Mouse (Mus musculus) ES-Bruce4 (cell line): ENCODE data around the gene Wdr18. TPM values are rescaled to one million over a fixed set of nuclear protein-coding genes. Genes with fewer than 3 reads are reported as not detected.
A peak's percentile ranks its signal among the peaks of the same experiment; 100 is the strongest.

Source experiments
- H3K27ac ChIP-seq: 2 replicates; pipeline ENCODE4 v1.5.1; 2012; ENCODE audit warnings: low read length, inconsistent platforms; ENCODE audit not compliant: insufficient read depth
- H3K27me3 ChIP-seq: 2 replicates; pipeline ENCODE4 v1.6.1; 2012; ENCODE audit warnings: mild to moderate bottlenecking, low read length, inconsistent platforms; ENCODE audit not compliant: control insufficient read depth, poor library complexity, insufficient read depth, severe bottlenecking
- H3K36me3 ChIP-seq: 2 replicates; pipeline ENCODE4 v1.6.1; 2012; ENCODE audit warnings: inconsistent platforms, mild to moderate bottlenecking, low read length, moderate library complexity; ENCODE audit not compliant: control insufficient read depth, poor library complexity, insufficient read depth, severe bottlenecking
- H3K4me1 ChIP-seq: one replicate; pipeline ENCODE4 v1.8.1; 2011; ENCODE audit warnings: low read length; ENCODE audit not compliant: control insufficient read depth, insufficient read depth
- H3K4me3 ChIP-seq: 2 replicates; pipeline ENCODE4 v1.5.1; 2011; ENCODE audit warnings: low read depth, mild to moderate bottlenecking, low read length
- H3K9ac ChIP-seq: 2 replicates; pipeline ENCODE4 v1.6.1; 2012; ENCODE audit warnings: low read depth, mild to moderate bottlenecking, inconsistent platforms; ENCODE audit not compliant: poor library complexity, severe bottlenecking
- H3K9me3 ChIP-seq: replicated peaks from 2 replicates; pipeline ENCODE4 v1.6.1; 2012; ENCODE audit warnings: mild to moderate bottlenecking, low read length, inconsistent platforms; ENCODE audit not compliant: control insufficient read depth, poor library complexity, insufficient read depth, severe bottlenecking
- CTCF ChIP-seq: IDR thresholded peaks from one replicate; pipeline ENCODE4 v1.8.1; 2011; ENCODE audit warnings: low read depth, low read length
- EP300 ChIP-seq: IDR thresholded peaks from 2 replicates; pipeline ENCODE4 v1.6.1; 2011; ENCODE audit warnings: low read depth, low read length; ENCODE audit not compliant: insufficient read depth
- POLR2A ChIP-seq: IDR thresholded peaks from one replicate; pipeline ENCODE4 v1.8.1; 2011; ENCODE audit warnings: low read length; ENCODE audit not compliant: insufficient read depth
- polyA plus RNA-seq: library from polyadenylated mRNA; stranded (reverse); fragments of >200 nt; gene quantifications from 2 replicates; pipeline ENCODE4 v1.2.4, GENCODE M21; 2011; ENCODE audit warnings: low read depth; ENCODE audit not compliant: missing spikeins, insufficient read depth, insufficient read length

The Wdr18 gene
- polyA plus RNA-seq, 1 experiment = 55.3 TPM

- no peak overlapping the region for H3K4me3 ChIP-seq
- no peaks in the 10 kb centered on the region for H3K27me3 ChIP-seq
- H3K4me1 ChIP-seq = no peaks in the 10 kb centered on the region
- no peak overlapping the region for H3K27ac ChIP-seq
- no peaks in the 10 kb centered on the region for H3K36me3 ChIP-seq
- no peak overlapping the region for H3K9ac ChIP-seq
- TF ChIP-seq POLR2A (no peak), EP300 (no peak), CTCF (no peak)
- H3K9me3 ChIP-seq = no peaks in the 10 kb centered on the region
Observed at GRCm38 (mm10) chr10:79931797-79932196, 28.2 kb upstream of the Wdr18 start.

GRCm38 (mm10) chr10:79932736-79933135 lies 27.2 kb upstream of the Wdr18 start:
- H3K27me3 ChIP-seq = no peaks in the 10 kb centered on the region
- no peaks in the 10 kb centered on the region for H3K4me1 ChIP-seq
- TF ChIP-seq POLR2A (no peak), CTCF (no peak), EP300 (no peak)
- H3K4me3 ChIP-seq = no peak overlapping the region
- H3K36me3 ChIP-seq = no peaks in the 10 kb centered on the region
- H3K27ac ChIP-seq = no peak overlapping the region
- H3K9ac ChIP-seq = no peak overlapping the region
- no peaks in the 10 kb centered on the region for H3K9me3 ChIP-seq

- TF ChIP-seq CTCF (no peak), POLR2A (no peak), EP300 (no peak)
- H3K27ac ChIP-seq = no peak overlapping the region
- H3K9me3 ChIP-seq = no peaks in the 10 kb centered on the region
- H3K4me3 ChIP-seq = no peak overlapping the region
- no peaks in the 10 kb centered on the region for H3K27me3 ChIP-seq
- no peak overlapping the region for H3K9ac ChIP-seq
- no peaks in the 10 kb centered on the region for H3K36me3 ChIP-seq
- no peaks in the 10 kb centered on the region for H3K4me1 ChIP-seq
Observed at GRCm38 (mm10) chr10:79933145-79933679, 26.7 kb upstream of the Wdr18 start.

DNA sequence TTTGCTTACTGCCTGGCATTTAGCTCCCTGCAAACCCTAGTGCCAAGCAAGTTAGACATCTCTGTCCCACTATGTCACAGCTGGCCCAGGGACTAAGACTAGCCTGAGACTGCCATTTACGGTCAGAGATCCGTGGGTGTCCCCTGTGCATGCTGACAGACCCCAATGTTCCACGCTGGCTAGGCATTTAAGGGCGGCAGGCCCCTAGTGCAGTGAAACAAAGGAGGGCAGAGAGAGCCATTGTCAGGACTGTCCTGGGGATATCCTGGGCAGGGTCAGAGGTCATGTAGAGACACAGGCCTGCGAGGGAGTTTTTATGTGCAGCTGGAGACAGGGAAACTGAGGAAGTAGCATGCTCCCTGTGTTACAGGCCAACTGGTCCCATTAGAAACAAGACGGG lies 26.1 kb upstream of the Wdr18 start:
- no peaks in the 10 kb centered on the region for H3K4me1 ChIP-seq
- H3K27me3 ChIP-seq = no peaks in the 10 kb centered on the region
- TF ChIP-seq EP300 (no peak), POLR2A (no peak), CTCF (no peak)
- H3K27ac ChIP-seq = no peak overlapping the region
- no peak overlapping the region for H3K9ac ChIP-seq
- no peak overlapping the region for H3K4me3 ChIP-seq
- no peaks in the 10 kb centered on the region for H3K36me3 ChIP-seq
- H3K9me3 ChIP-seq = no peaks in the 10 kb centered on the region

DNA sequence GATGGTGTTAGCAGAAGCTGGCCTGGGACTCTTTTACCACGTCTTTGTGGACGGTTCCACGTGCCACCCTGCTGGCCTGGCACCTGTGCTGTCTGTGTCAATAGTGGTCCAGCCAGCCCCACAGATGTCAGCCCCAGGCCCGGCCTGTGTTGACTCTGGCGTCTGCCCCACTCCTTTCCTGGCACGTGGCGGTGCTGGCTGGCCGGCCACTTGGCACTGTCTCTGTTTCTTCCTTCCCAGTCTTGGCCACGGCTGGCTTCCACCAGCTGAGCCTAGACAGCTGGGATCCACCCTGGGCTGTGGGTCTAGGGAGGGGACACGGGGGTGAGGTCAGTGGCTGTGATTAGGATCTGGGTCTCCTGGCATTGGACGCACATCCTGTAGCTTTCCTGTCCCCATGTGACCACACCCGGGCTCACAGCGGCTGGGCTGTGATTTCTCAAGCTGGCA lies 25.7 kb upstream of the Wdr18 start:
- no peaks in the 10 kb centered on the region for H3K9me3 ChIP-seq
- TF ChIP-seq POLR2A (no peak), CTCF (no peak), EP300 (no peak)
- no peak overlapping the region for H3K4me3 ChIP-seq
- no peaks in the 10 kb centered on the region for H3K36me3 ChIP-seq
- H3K27ac ChIP-seq = no peak overlapping the region
- H3K4me1 ChIP-seq = no peaks in the 10 kb centered on the region
- H3K9ac ChIP-seq = no peak overlapping the region
- H3K27me3 ChIP-seq = no peaks in the 10 kb centered on the region

- TF ChIP-seq POLR2A (no peak), CTCF (no peak)
- Histone ChIP-seq H3K36me3 (no peaks in the 10 kb centered on the region), H3K9ac (no peak overlapping the region), H3K9me3 (no peaks in the 10 kb centered on the region), H3K27ac (no peak overlapping the region), H3K27me3 (no peaks in the 10 kb centered on the region), H3K4me1 (no peaks in the 10 kb centered on the region), H3K4me3 (0 out of 2 replicates have a peak overlapping the region, but pooled peaks have one; percentile 9)
Observed at GRCm38 (mm10) chr10:79934794-79935569, 25.0 kb upstream of the Wdr18 start.
